Comparison of ENCODE assay signal across 14 mouse cellular contexts in the genomic region with DNA sequence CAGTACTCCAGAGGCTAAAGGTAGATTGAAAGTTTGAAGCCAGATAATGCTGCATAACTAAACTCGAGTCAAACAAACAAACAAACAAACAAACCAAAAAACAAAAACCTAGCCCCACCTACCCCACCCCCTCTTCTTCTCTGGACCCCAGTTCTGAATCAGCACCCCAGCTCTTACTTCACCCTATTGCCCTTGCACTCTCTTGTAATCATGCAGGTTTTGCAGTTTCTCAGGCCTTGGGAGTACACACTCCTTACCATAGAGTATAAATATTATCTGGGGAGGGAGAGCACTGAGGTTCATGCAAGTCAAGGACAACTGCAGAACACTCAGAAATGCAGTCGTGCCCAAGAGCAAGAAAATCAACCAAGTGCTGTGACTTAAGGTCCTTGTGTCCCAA. TPM values are rescaled to one million over a fixed set of nuclear protein-coding genes. Genes with fewer than 3 reads are reported as not detected.
A peak's percentile ranks its signal among the peaks of the same experiment; 100 is the strongest.
DNase-seq lines count a peak whose midpoint lies in the region; ATAC-seq and TF ChIP-seq lines count a peak whose summit lies in the region.
"Had no signal": no experiment of that assay in that cellular context is flagged by ENCODE, and none has a peak within 500 bp of the region (broad histone marks: within the 10 kb centered on the region; RNA-seq: fewer than 3 reads in every experiment).

No protein-coding gene starts in this region.

- DNase-seq in heart, embryonic 10.5 days (ENCODE audit: low spot score): no peak
- no peak for DNase-seq in heart, postnatal 36 days
- no peak for DNase-seq in testis, postnatal 10 days (ENCODE audit: low spot score)
- no peak for DNase-seq in urinary bladder, postnatal 10 days (ENCODE audit: low spot score)
- DNase-seq: adrenal gland, postnatal 14 days; B cell, adult 2 months; cerebellum, adult 11 months; heart, postnatal 14 days had no signal

- intact Hi-C loops in heart, postnatal 36 days (cut with DNase I): no loop called here

- 0 out of 2 replicates have a peak overlapping the region, but pooled peaks have one; percentile 99 for H3K27ac ChIP-seq in heart, embryonic 10.5 days
- peak overlapping the region; percentile 47; the same call in 1 of the 2 replicates for H3K27ac ChIP-seq in testis, adult 2 months (ENCODE audit: control insufficient read depth, insufficient read depth, low read depth, low read length)
- H3K27ac ChIP-seq in limb, embryonic 12.5 days: peak overlapping the region; percentile 99
- peak overlapping the region; percentile 87 for H3K27ac ChIP-seq in neural tube, embryonic 15.5 days (replicated peaks)
- no peak overlapping the region for H3K27ac ChIP-seq in intestine, postnatal 0 days (ENCODE audit: low read depth, low read length)

- WGBS in heart, embryonic 10.5 days: 90% methylated on average over 2 of the region's 2 CpGs
- WGBS in limb, embryonic 12.5 days: 98% methylated on average over 2 of the region's 2 CpGs
- WGBS in neural tube, embryonic 15.5 days: 86% methylated on average over 2 of the region's 2 CpGs
- WGBS in intestine, postnatal 0 days: 85% methylated on average over 2 of the region's 2 CpGs

- no peak for ATAC-seq in limb, embryonic 12.5 days (ENCODE audit: insufficient number of reproducible peaks, insufficient read depth, low FRiP score, low TSS enrichment, low read depth)
- ATAC-seq in neural tube, embryonic 15.5 days (ENCODE audit: low FRiP score): no peak
- no peak for ATAC-seq in intestine, postnatal 0 days

- no peak for TF ChIP-seq POLR2A in testis, adult 2 months (IDR thresholded peaks at IDR 0.05; ENCODE audit: control insufficient read depth, low read depth, low read length)

- peaks cover 20% of the 10 kb centered on the region; the same call in 1 of the 2 replicates for H3K4me1 ChIP-seq in heart, embryonic 10.5 days
- peaks cover 10% of the 10 kb centered on the region for H3K4me1 ChIP-seq in testis, adult 2 months (ENCODE audit: control insufficient read depth, insufficient read depth, low read length)
- H3K4me1 ChIP-seq in limb, embryonic 12.5 days (replicated peaks): peaks cover 17% of the 10 kb centered on the region
- peaks cover 28% of the 10 kb centered on the region for H3K4me1 ChIP-seq in neural tube, embryonic 15.5 days
- peaks cover 8% of the 10 kb centered on the region; the same call in 1 of the 2 replicates for H3K4me1 ChIP-seq in intestine, postnatal 0 days (replicated peaks; ENCODE audit: control insufficient read depth, insufficient read depth, low read length)

- peaks cover 16% of the 10 kb centered on the region for H3K36me3 ChIP-seq in heart, embryonic 10.5 days
- no peaks in the 10 kb centered on the region; the same call in 1 of the 2 replicates for H3K36me3 ChIP-seq in testis, adult 2 months (ENCODE audit: control insufficient read depth, insufficient read depth, low read length)
- peaks cover 30% of the 10 kb centered on the region for H3K36me3 ChIP-seq in limb, embryonic 12.5 days
- H3K36me3 ChIP-seq in neural tube, embryonic 15.5 days: peaks cover 3% of the 10 kb centered on the region; the same call in 1 of the 2 replicates
- peaks cover under 1% of the 10 kb centered on the region; the same call in 1 of the 2 replicates for H3K36me3 ChIP-seq in intestine, postnatal 0 days (ENCODE audit: control insufficient read depth, insufficient read depth)

- H3K9me3 ChIP-seq in heart, embryonic 10.5 days: no peaks in the 10 kb centered on the region
- no peaks in the 10 kb centered on the region for H3K9me3 ChIP-seq in limb, embryonic 12.5 days
- H3K9me3 ChIP-seq in neural tube, embryonic 15.5 days (replicated peaks): no peaks in the 10 kb centered on the region
- no peaks in the 10 kb centered on the region for H3K9me3 ChIP-seq in intestine, postnatal 0 days (ENCODE audit: control insufficient read depth)

- no peak for TF ChIP-seq CTCF in testis, adult 2 months (IDR thresholded peaks at IDR 0.05; ENCODE audit: control insufficient read depth, insufficient read depth, insufficient replicate concordance, low read depth, low read length)
- no peak for TF ChIP-seq CTCF in intestine, postnatal 0 days (IDR thresholded peaks at IDR 0.05; ENCODE audit: low read depth)

- H3K9ac ChIP-seq in limb, embryonic 12.5 days (replicated peaks): no peak overlapping the region
- no peak overlapping the region for H3K9ac ChIP-seq in neural tube, embryonic 15.5 days (replicated peaks)
- H3K9ac ChIP-seq in intestine, postnatal 0 days (ENCODE audit: low read depth, low read length): no peak overlapping the region

- no peaks in the 10 kb centered on the region for H3K27me3 ChIP-seq in heart, embryonic 10.5 days (ENCODE audit: insufficient read depth, poor library complexity, severe bottlenecking)
- H3K27me3 ChIP-seq in testis, adult 2 months (ENCODE audit: control insufficient read depth, insufficient read depth, low read length): no peaks in the 10 kb centered on the region
- H3K27me3 ChIP-seq in limb, embryonic 12.5 days: no peaks in the 10 kb centered on the region
- no peaks in the 10 kb centered on the region for H3K27me3 ChIP-seq in neural tube, embryonic 15.5 days (replicated peaks)
- no peaks in the 10 kb centered on the region for H3K27me3 ChIP-seq in intestine, postnatal 0 days (replicated peaks; ENCODE audit: control insufficient read depth, insufficient read depth, low read length)

- H3K4me3 ChIP-seq in heart, embryonic 10.5 days: no peak overlapping the region
- H3K4me3 ChIP-seq in testis, adult 2 months (ENCODE audit: control insufficient read depth, low read depth, low read length): peak overlapping the region; percentile 1; the same call in 1 of the 2 replicates
- no peak overlapping the region for H3K4me3 ChIP-seq in limb, embryonic 12.5 days (replicated peaks)
- H3K4me3 ChIP-seq in neural tube, embryonic 15.5 days (replicated peaks): no peak overlapping the region
- H3K4me3 ChIP-seq in intestine, postnatal 0 days (ENCODE audit: low read depth, low read length): no peak overlapping the region

- H3K4me2 ChIP-seq in limb, embryonic 12.5 days: no peak overlapping the region
- H3K4me2 ChIP-seq in neural tube, embryonic 15.5 days: peak overlapping the region; percentile 53; the same call in 1 of the 2 replicates
- no peak overlapping the region for H3K4me2 ChIP-seq in intestine, postnatal 0 days (replicated peaks; ENCODE audit: low read depth)

RNA-seq across cellular contexts. Expression of a gene that starts 1.0 kb away (rescaled TPM):
- polyA plus RNA-seq in heart, embryonic 10.5 days (2016; fragmentation: Nextera tagmentation; extraction: Ambion mirVana): 588 and 628 TPM in 2 replicates
- total RNA-seq in heart, postnatal 36 days (2021): 100 to 1,000 TPM; 264 to 265 TPM
- polyA plus RNA-seq in testis, adult 2 months (2012; rRNA removed): 78.0 and 85.5 TPM in 2 replicates
- polyA plus RNA-seq in limb, embryonic 12.5 days (2016; fragmentation: Nextera tagmentation; extraction: Ambion mirVana): 656 and 692 TPM in 2 replicates
- 477 and 496 TPM in 2 replicates for polyA plus RNA-seq in neural tube, embryonic 15.5 days (2015; fragmentation: Nextera tagmentation; extraction: Ambion mirVana)
- 205 and 207 TPM in 2 replicates for polyA plus RNA-seq in intestine, postnatal 0 days (2015; fragmentation: Nextera tagmentation; extraction: Ambion mirVana)

RNA-seq across cellular contexts. Expression of a gene that starts 9.0 kb away (rescaled TPM):
- 13.9 and 18.0 TPM in 2 replicates for polyA plus RNA-seq in heart, embryonic 10.5 days (2016; fragmentation: Nextera tagmentation; extraction: Ambion mirVana)
- 1 to 10 TPM; 2.6 to 3.2 TPM for total RNA-seq in heart, postnatal 36 days (2021)
- polyA plus RNA-seq in testis, adult 2 months (2012; rRNA removed): 96.4 and 104 TPM in 2 replicates
- 18.4 and 20.6 TPM in 2 replicates for polyA plus RNA-seq in limb, embryonic 12.5 days (2016; fragmentation: Nextera tagmentation; extraction: Ambion mirVana)
- 21.0 and 22.8 TPM in 2 replicates for polyA plus RNA-seq in neural tube, embryonic 15.5 days (2015; fragmentation: Nextera tagmentation; extraction: Ambion mirVana)
- 5.2 and 6.2 TPM in 2 replicates for polyA plus RNA-seq in intestine, postnatal 0 days (2015; fragmentation: Nextera tagmentation; extraction: Ambion mirVana)

RNA-seq across cellular contexts. Expression of a gene that starts 24.3 kb away (rescaled TPM):
- 18.4 and 21.0 TPM in 2 replicates for polyA plus RNA-seq in heart, embryonic 10.5 days (2016; fragmentation: Nextera tagmentation; extraction: Ambion mirVana)
- total RNA-seq in heart, postnatal 36 days (2021): 10 to 100 TPM; 20.1 to 23.2 TPM
- 36.3 and 42.0 TPM in 2 replicates for polyA plus RNA-seq in testis, adult 2 months (2012; rRNA removed)
- polyA plus RNA-seq in limb, embryonic 12.5 days (2016; fragmentation: Nextera tagmentation; extraction: Ambion mirVana): 27.0 and 30.3 TPM in 2 replicates
- polyA plus RNA-seq in neural tube, embryonic 15.5 days (2015; fragmentation: Nextera tagmentation; extraction: Ambion mirVana): 27.8 and 30.8 TPM in 2 replicates
- polyA plus RNA-seq in intestine, postnatal 0 days (2015; fragmentation: Nextera tagmentation; extraction: Ambion mirVana): 14.3 and 15.4 TPM in 2 replicates

RNA-seq across cellular contexts. Expression of a gene that starts 30.2 kb away (rescaled TPM):
- polyA plus RNA-seq in heart, embryonic 10.5 days (2016; fragmentation: Nextera tagmentation; extraction: Ambion mirVana): 320 and 370 TPM in 2 replicates
- 100 to 1,000 TPM; 108 to 115 TPM for total RNA-seq in heart, postnatal 36 days (2021)
- polyA plus RNA-seq in testis, adult 2 months (2012; rRNA removed): 19.8 and 22.7 TPM in 2 replicates
- polyA plus RNA-seq in limb, embryonic 12.5 days (2016; fragmentation: Nextera tagmentation; extraction: Ambion mirVana): 344 and 353 TPM in 2 replicates
- polyA plus RNA-seq in neural tube, embryonic 15.5 days (2015; fragmentation: Nextera tagmentation; extraction: Ambion mirVana): 231 and 240 TPM in 2 replicates
- polyA plus RNA-seq in intestine, postnatal 0 days (2015; fragmentation: Nextera tagmentation; extraction: Ambion mirVana): 119 and 120 TPM in 2 replicates

RNA-seq across cellular contexts. Expression of a gene that starts 31.9 kb away (rescaled TPM):
- 0.25 and 0.70 TPM in 2 replicates for polyA plus RNA-seq in heart, embryonic 10.5 days (2016; fragmentation: Nextera tagmentation; extraction: Ambion mirVana)
- not detected for total RNA-seq in heart, postnatal 36 days (2021)
- polyA plus RNA-seq in testis, adult 2 months (2012; rRNA removed): 22.4 and 23.7 TPM in 2 replicates
- 0.46 and 0.78 TPM in 2 replicates for polyA plus RNA-seq in limb, embryonic 12.5 days (2016; fragmentation: Nextera tagmentation; extraction: Ambion mirVana)
- polyA plus RNA-seq in neural tube, embryonic 15.5 days (2015; fragmentation: Nextera tagmentation; extraction: Ambion mirVana): 0.31 and 0.50 TPM in 2 replicates
- polyA plus RNA-seq in intestine, postnatal 0 days (2015; fragmentation: Nextera tagmentation; extraction: Ambion mirVana): 0.43 TPM in 1 of 2 replicates, not detected in the other
- total RNA-seq: adrenal gland, postnatal 14 days; gastrocnemius, adult 8-10 months; heart, postnatal 14 days; left cerebral cortex, postnatal 36 days had no signal
